Mouse (Mus musculus): ENCODE measurements at regions not wholly inside any gene's neighbourhood (a gene's known extent, or its start where the extent isn't known, plus 50 kb on each side); places are given as distances from the start of the nearest gene placed in this dataset.

DNA sequence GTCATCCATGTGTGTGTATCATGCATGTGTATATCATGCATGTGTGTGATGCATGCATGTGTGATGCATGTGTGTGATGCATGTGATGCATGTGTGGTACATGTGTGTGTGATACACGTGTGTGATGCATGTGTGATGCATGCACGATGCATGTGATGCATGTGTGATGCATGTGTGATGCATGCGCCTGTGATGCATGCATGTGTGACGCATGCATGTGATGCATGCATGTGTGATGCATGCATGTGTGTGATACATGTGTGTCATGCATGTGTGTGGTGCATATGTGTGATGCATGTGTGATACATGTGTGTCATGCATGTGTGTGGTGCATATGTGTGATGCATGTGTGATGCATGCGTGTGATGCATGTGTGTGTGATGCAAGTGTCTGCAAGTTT is 108.1 kb upstream of the Zfp217 start:
- no peak for TF ChIP-seq TAL1 (IDR thresholded peaks at IDR 0.05; ENCODE audit: low read length)
- TF ChIP-seq GATA1 (IDR thresholded peaks at IDR 0.05; ENCODE audit: low read length) = no peak
